Mouse (Mus musculus): ENCODE results near the gene Patz1. TPM values are rescaled to one million over a fixed set of nuclear protein-coding genes. Genes with fewer than 3 reads are reported as not detected.

Gene Patz1
- total RNA-seq (2014; rRNA removed) (89.6 and 97.1 TPM in 2 replicates), polyA plus RNA-seq (2015; fragmentation: Nextera tagmentation; extraction: Ambion mirVana) (38.8 and 40.4 TPM in 2 replicates)

GRCm38 (mm10) chr11:3288521-3289301, at the start of gene Patz1:
Gene Patz1, plus strand, starts transcription at chr11:3288874.
- under 1% methylated on average over 41 of the region's 41 CpGs for WGBS
- Histone ChIP-seq H3K9ac (replicated peaks; ENCODE audit: low read length) (peak within 1 kb of the TSS; percentile 94), H3K4me2 (ENCODE audit: low read depth, low read length) (peak within 1 kb of the TSS; percentile 98), H3K27me3 (ENCODE audit: insufficient read depth, low read length) (no peaks in the 10 kb centered on the region), H3K27ac (peak within 1 kb of the TSS; percentile 100), H3K36me3 (ENCODE audit: insufficient read depth, low read length) (peaks cover 3% of the 10 kb centered on the region; the same call in 1 of the 2 replicates), H3K4me1 (ENCODE audit: insufficient read depth, low read length) (peaks cover 25% of the 10 kb centered on the region; the same call in 1 of the 2 replicates), H3K9me3 (ENCODE audit: low read length) (no peaks in the 10 kb centered on the region), H3K4me3 (ENCODE audit: low read length) (peak within 1 kb of the TSS; percentile 74)
- ATAC-seq (peak; percentile 52), DNase-seq (ENCODE audit: low spot score) (peak; percentile 72)
- TF ChIP-seq CTCF (IDR thresholded peaks at IDR 0.05; ENCODE audit: low read depth): peak; percentile 15; the same call in 1 of the 2 replicates

- peaks cover 68% of the 10 kb centered on the region for H3K36me3 ChIP-seq (ENCODE audit: insufficient read depth, low read length)
- 93% methylated on average over 7 of the region's 7 CpGs for WGBS
- no peak overlapping the region for H3K4me2 ChIP-seq (ENCODE audit: low read depth, low read length)
- ATAC-seq (no peak), DNase-seq (ENCODE audit: low spot score) (no peak)
- TF ChIP-seq CTCF (IDR thresholded peaks at IDR 0.05; ENCODE audit: low read depth): no peak
- H3K9ac ChIP-seq (replicated peaks; ENCODE audit: low read length): no peak overlapping the region
- no peaks in the 10 kb centered on the region for H3K4me1 ChIP-seq (ENCODE audit: insufficient read depth, low read length)
- H3K4me3 ChIP-seq (ENCODE audit: low read length): no peak overlapping the region
- H3K27ac ChIP-seq: no peak overlapping the region
- H3K9me3 ChIP-seq (ENCODE audit: low read length): no peaks in the 10 kb centered on the region
- no peaks in the 10 kb centered on the region for H3K27me3 ChIP-seq (ENCODE audit: insufficient read depth, low read length)
Measured at GRCm38 (mm10) chr11:3242395-3242794, 46.3 kb upstream of the Patz1 start.

GRCm38 (mm10) chr11:3243771-3244170, 44.9 kb upstream of the Patz1 start:
- DNase-seq (ENCODE audit: low spot score): no peak

GRCm38 (mm10) chr11:3247387-3247786, 41.3 kb upstream of the Patz1 start:
- no peak for TF ChIP-seq CTCF (IDR thresholded peaks at IDR 0.05; ENCODE audit: low read depth)
- no peaks in the 10 kb centered on the region for H3K27me3 ChIP-seq (ENCODE audit: insufficient read depth, low read length)
- DNase-seq (ENCODE audit: low spot score) (no peak), ATAC-seq (no peak)
- no peak overlapping the region for H3K4me2 ChIP-seq (ENCODE audit: low read depth, low read length)
- H3K36me3 ChIP-seq (ENCODE audit: insufficient read depth, low read length): peaks cover 78% of the 10 kb centered on the region
- no peak overlapping the region for H3K9ac ChIP-seq (replicated peaks; ENCODE audit: low read length)
- H3K4me3 ChIP-seq (ENCODE audit: low read length): no peak overlapping the region
- no peaks in the 10 kb centered on the region for H3K9me3 ChIP-seq (ENCODE audit: low read length)
- no peaks in the 10 kb centered on the region for H3K4me1 ChIP-seq (ENCODE audit: insufficient read depth, low read length)
- WGBS: 91% methylated on average over 2 of the region's 2 CpGs
- no peak overlapping the region for H3K27ac ChIP-seq

More at GRCm38 (mm10) chr11:3243771-3244170, 44.9 kb upstream of the Patz1 start:
- H3K27ac ChIP-seq: no peak overlapping the region
- no peak overlapping the region for H3K4me2 ChIP-seq (ENCODE audit: low read depth, low read length)
- H3K4me3 ChIP-seq (ENCODE audit: low read length): no peak overlapping the region
- WGBS: 57% methylated on average over 4 of the region's 4 CpGs
- ATAC-seq: no peak
- no peak overlapping the region for H3K9ac ChIP-seq (replicated peaks; ENCODE audit: low read length)
- H3K27me3 ChIP-seq (ENCODE audit: insufficient read depth, low read length): no peaks in the 10 kb centered on the region
- H3K9me3 ChIP-seq (ENCODE audit: low read length): no peaks in the 10 kb centered on the region
- TF ChIP-seq CTCF (IDR thresholded peaks at IDR 0.05; ENCODE audit: low read depth): no peak
- peaks cover 80% of the 10 kb centered on the region for H3K36me3 ChIP-seq (ENCODE audit: insufficient read depth, low read length)
- H3K4me1 ChIP-seq (ENCODE audit: insufficient read depth, low read length): no peaks in the 10 kb centered on the region

GRCm38 (mm10) chr11:3259537-3259936, 29.1 kb upstream of the Patz1 start:
- TF ChIP-seq CTCF (IDR thresholded peaks at IDR 0.05; ENCODE audit: low read depth): no peak
- no peak overlapping the region for H3K4me3 ChIP-seq (ENCODE audit: low read length)
- no peak overlapping the region for H3K9ac ChIP-seq (replicated peaks; ENCODE audit: low read length)
- 94% methylated on average over 1 of the region's 1 CpGs for WGBS
- H3K27ac ChIP-seq: no peak overlapping the region
- peaks cover 39% of the 10 kb centered on the region for H3K36me3 ChIP-seq (ENCODE audit: insufficient read depth, low read length)
- no peaks in the 10 kb centered on the region for H3K4me1 ChIP-seq (ENCODE audit: insufficient read depth, low read length)
- no peaks in the 10 kb centered on the region for H3K9me3 ChIP-seq (ENCODE audit: low read length)
- H3K4me2 ChIP-seq (ENCODE audit: low read depth, low read length): no peak overlapping the region
- no peaks in the 10 kb centered on the region for H3K27me3 ChIP-seq (ENCODE audit: insufficient read depth, low read length)
- ATAC-seq (no peak), DNase-seq (ENCODE audit: low spot score) (no peak)

- Histone ChIP-seq H3K36me3 (ENCODE audit: insufficient read depth, low read length) (peaks cover 16% of the 10 kb centered on the region), H3K4me3 (ENCODE audit: low read length) (peak overlapping the region; percentile 68), H3K27ac (peak overlapping the region; percentile 89), H3K4me2 (ENCODE audit: low read depth, low read length) (peak overlapping the region; percentile 76), H3K9ac (replicated peaks; ENCODE audit: low read length) (peak overlapping the region; percentile 92), H3K4me1 (ENCODE audit: insufficient read depth, low read length) (peaks cover 4% of the 10 kb centered on the region; the same call in 1 of the 2 replicates), H3K9me3 (ENCODE audit: low read length) (no peaks in the 10 kb centered on the region), H3K27me3 (ENCODE audit: insufficient read depth, low read length) (no peaks in the 10 kb centered on the region)
- no peak for ATAC-seq
- under 1% methylated on average over 26 of the region's 26 CpGs for WGBS
- no peak for TF ChIP-seq CTCF (IDR thresholded peaks at IDR 0.05; ENCODE audit: low read depth)
- DNase-seq (ENCODE audit: low spot score): peak; percentile 32
Measured at GRCm38 (mm10) chr11:3265291-3266078, 23.2 kb upstream of the Patz1 start.

All from hindbrain, postnatal 0 days (tissue).